Mouse (Mus musculus) cerebellum, postnatal 25 days (tissue): ENCODE measurements at regions not wholly inside any gene's neighbourhood (a gene's known extent, or its start where the extent isn't known, plus 50 kb on each side); places are given as distances from the start of the nearest gene placed in this dataset.

ENCODE experiments used
- DNase-seq, 2 experiments: peaks; one replicate each; pipeline ENCODE4 v3.0.0; 2021; ENCODE audit warnings: mixed read lengths in 2 of 2

- DNase-seq = no peak
Observed at GRCm38 (mm10) chr2:30676450-30676832, 81.6 kb downstream of the Cstad start.

DNA sequence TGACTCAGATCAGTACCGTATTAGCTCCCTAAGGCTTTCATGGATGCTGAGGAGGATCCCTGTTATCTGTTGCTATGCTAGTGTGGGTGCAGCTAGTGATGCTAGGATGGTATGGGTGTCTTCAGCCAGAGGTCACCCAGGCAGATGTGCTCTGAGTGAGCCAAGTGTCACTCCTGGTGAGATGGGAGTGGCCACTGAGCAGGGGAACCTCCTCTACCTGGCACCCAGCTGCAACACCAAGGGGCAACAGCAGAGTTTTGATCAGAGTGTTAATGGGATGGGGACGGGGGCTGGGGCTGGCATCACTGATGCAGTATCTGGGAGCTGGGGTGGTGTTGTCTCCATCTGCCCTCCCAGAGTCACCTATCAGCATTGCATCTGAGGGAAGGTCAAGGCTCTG is 81.0 kb downstream of the Cstad start:
- no peak for DNase-seq

DNA sequence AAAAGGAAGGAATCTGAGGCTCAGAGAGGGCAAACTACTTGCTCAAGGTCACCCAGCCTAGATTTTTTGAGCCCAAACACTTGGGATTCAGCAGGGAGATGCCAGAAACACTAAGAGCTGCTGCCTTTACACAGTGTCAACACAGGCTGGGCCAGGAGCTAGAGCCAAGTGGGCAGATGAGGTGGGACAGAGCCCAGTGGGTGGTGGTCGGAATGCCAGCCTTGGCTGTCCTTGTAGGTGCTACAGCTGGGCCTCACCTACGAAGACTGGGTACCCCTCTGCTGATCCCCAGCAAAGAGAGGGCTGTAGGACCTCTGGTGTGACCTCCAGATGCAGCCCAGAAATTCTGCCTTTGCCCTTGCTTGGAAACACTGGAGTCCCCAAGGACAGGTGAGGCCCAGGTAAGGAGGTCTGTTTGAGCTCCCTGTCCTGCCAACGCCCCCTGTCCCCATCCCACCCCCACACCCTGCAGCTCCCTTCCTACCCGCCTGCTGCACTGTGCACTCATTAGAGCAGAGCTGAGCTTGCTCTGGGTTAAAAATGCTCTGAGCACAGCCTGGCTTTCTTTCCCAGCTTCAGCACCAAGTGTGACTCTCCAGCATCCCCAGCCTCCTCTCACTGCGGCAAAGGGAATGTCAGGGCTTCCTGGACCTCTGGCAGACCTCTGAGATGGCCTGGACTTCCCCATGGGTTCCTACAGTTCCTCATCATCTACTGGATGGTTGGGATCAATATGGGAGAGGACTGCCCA is 76.2 kb downstream of the Cstad start:
- DNase-seq = no peak

GRCm38 (mm10) chr2:30667468-30667867 is 72.6 kb downstream of the Cstad start:
- no peak for DNase-seq

DNA sequence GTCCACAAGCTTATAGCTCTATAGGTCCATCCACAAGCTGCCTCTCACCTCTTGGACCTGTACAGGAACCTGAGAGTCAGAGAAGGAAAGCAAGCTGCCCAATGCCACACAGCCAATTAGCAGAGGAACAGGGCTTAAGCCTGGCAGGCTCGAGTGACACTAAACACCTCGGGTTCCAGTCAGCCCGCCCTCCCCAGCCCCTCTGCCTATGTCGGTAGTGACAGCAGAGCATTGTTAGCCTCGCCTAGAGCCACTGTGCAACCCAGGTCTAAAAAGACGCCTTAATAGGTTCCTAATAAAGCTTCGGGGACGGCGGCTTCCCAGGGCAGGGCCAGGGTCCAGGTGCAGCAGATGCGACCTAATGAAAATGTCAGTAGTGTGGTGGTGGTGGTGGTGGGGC is 66.3 kb downstream of the Cstad start:
- DNase-seq = no peak

- peak; percentile 46 to 64 for DNase-seq
Observed at GRCm38 (mm10) chr2:30660613-30660991, 65.8 kb downstream of the Cstad start.

GRCm38 (mm10) chr2:30659836-30660612 is 65.2 kb downstream of the Cstad start:
- DNase-seq = peak in 1 of 2 experiments; percentile 44

DNA sequence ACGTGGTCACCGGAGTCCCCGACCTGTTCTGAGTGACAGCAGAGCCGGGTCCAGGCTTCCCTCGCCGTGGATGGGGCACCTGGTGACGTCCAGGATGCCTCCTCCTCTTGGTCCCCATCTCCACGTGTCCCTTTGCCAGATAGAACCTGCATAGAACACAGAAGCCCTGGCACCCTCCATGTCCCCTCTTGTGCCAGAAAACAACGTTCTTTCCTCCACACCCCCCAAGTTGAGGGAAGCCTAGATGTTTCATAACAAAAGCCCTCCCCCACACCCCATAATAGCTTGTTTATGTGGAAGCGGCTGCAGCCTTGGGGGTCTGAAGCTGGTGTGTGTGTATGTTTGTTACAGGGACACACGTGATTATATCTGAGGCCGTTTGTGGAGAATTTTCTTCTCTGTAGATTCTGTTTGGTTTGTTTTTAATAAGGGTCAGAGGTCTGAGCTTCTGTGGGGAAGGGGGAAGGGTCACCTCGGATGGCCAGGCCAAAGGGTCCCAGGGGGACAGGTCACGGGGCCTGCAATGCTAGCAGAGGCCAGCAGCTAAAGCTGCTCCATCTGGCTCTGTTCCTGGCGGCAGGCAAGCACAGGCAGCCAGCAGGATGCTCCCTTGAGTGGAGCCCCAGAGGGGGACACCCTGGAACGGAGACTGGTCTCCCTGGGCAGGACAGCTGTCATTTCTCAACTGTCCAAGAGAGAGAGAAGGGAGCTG is 64.2 kb downstream of the Cstad start:
- DNase-seq = peak; percentile 71 to 79
